Mouse (Mus musculus) hindbrain, embryonic 16.5 days (tissue): Measurements from ENCODE around the gene Rtl8c. TPM values are rescaled to one million over a fixed set of nuclear protein-coding genes. Genes with fewer than 3 reads are reported as not detected.
"Not testable (repeated sequence)": the region's sequence is repeated elsewhere in the genome, so short reads cannot be mapped to it uniquely, and the experiment has no call there.

Experiments
- ATAC-seq: fragments of 200-750 bp; cut with Nextera tagmentation; 2 replicates; pipeline ENCODE4 v1.8.0; 2017; ENCODE audit warnings: moderate TSS enrichment, moderate library complexity
- H3K27ac ChIP-seq: fragments of 300-500 bp; sonication (generic); 2 replicates; pipeline ENCODE4 v1.5.1; 2014; ENCODE audit warnings: low read depth, mild to moderate bottlenecking, control low read depth, low read length, moderate library complexity
- H3K27me3 ChIP-seq: fragments of 300-500 bp; sonication (generic); replicated peaks from 2 replicates; pipeline ENCODE4 v1.6.1; 2014; ENCODE audit warnings: low read length; ENCODE audit not compliant: control insufficient read depth, insufficient read depth
- H3K36me3 ChIP-seq: fragments of 300-500 bp; sonication (generic); 2 replicates; pipeline ENCODE4 v1.6.1; 2014; ENCODE audit warnings: mild to moderate bottlenecking, low read length, moderate library complexity, mixed read lengths; ENCODE audit not compliant: control insufficient read depth, insufficient read depth
- H3K4me1 ChIP-seq: fragments of 300-500 bp; sonication (generic); 2 replicates; pipeline ENCODE4 v1.6.1; 2014; ENCODE audit warnings: low read depth, low read length; ENCODE audit not compliant: control insufficient read depth, insufficient read depth
- H3K4me2 ChIP-seq: fragments of 300-500 bp; sonication (generic); 2 replicates; pipeline ENCODE4 v1.6.1; 2014; ENCODE audit warnings: mild to moderate bottlenecking, low read length, control low read depth, moderate library complexity
- H3K4me3 ChIP-seq: fragments of 300-500 bp; sonication (generic); 2 replicates; pipeline ENCODE4 v1.5.1; 2014; ENCODE audit warnings: mild to moderate bottlenecking, low read length, control low read depth, moderate library complexity
- H3K9ac ChIP-seq: fragments of 300-500 bp; sonication (generic); 2 replicates; pipeline ENCODE4 v1.6.1; 2014; ENCODE audit warnings: low read depth, mild to moderate bottlenecking, control low read depth, low read length, moderate library complexity
- H3K9me3 ChIP-seq: fragments of 300-500 bp; sonication (generic); 2 replicates; pipeline ENCODE4 v1.6.1; 2014; ENCODE audit warnings: mild to moderate bottlenecking, low read length, moderate library complexity; ENCODE audit not compliant: control insufficient read depth
- WGBS: fragments of 180-500 bp; shearing (Covaris S2); extraction: QIAGEN DNeasy Blood & Tissue Kit; methylation state at CpG from one replicate; pipeline ENCODE4 v1.1.7; 2014; 5-methylcytosine and 5-hydroxymethylcytosine counted together
- polyA plus RNA-seq: library from polyadenylated mRNA; unstranded; fragments of >200 nt; fragmentation: Nextera tagmentation; extraction: Ambion mirVana; gene quantifications from 2 replicates; pipeline ENCODE4 v1.2.1, GENCODE M21; 2015

The Rtl8c gene
- 213 and 235 TPM in 2 replicates for polyA plus RNA-seq

DNA sequence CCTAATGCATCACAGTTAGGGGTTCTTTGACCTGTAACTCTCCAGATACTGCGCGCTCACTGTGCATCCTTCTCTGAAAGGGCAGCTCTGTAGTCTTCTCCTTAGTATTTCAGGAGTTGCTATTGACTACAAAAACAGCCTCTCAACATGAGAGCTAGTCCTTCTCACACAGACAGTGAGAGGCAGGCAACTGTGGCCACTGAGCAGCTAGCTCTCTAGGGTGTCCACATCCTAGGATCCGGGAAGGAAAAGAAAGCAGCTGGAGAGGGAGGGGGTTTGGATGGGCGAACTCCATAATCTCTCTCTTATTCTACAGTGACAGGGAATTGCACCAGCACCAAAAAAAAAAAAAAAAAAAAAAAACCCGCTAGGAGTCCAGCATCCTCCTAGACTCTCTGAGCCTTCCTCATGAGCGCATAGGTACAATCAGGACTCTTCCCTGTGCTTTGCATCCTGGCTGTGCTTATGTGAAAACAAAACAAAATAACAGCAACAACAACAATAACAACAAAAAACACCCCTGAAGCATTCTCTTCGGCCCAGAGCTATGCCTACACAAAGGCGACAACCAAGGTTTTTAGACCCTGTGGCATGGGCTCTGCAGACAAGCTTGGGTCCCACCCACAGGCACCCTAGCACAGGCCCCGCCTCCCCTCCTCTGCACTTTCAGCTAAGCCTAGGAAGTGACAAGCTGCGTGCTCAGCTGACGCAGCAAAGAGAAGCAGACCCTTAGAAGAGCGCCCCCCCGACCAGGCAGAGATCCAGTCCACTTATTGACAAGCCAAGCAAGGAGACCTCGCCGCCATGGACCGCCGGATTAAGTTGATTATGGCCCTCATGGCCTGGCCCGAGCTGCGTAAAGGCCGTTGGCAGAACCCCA, at the start of gene Rtl8c:
TSS of gene Rtl8c (plus strand) at position 791 of the 880 bp plus-strand sequence.
- peak within 1 kb of the TSS; percentile 76 for H3K27ac ChIP-seq
- H3K27me3 ChIP-seq: no peaks in the 10 kb centered on the region
- no peaks in the 10 kb centered on the region for H3K4me1 ChIP-seq
- H3K4me2 ChIP-seq: peak within 1 kb of the TSS; percentile 53
- peak within 1 kb of the TSS; percentile 76 for H3K9ac ChIP-seq
- H3K9me3 ChIP-seq: no peaks in the 10 kb centered on the region
- ATAC-seq: peak; percentile 98
- peak within 1 kb of the TSS; percentile 48 for H3K4me3 ChIP-seq
- WGBS: 18% methylated on average over 20 of the region's 20 CpGs
- no peaks in the 10 kb centered on the region for H3K36me3 ChIP-seq

DNA sequence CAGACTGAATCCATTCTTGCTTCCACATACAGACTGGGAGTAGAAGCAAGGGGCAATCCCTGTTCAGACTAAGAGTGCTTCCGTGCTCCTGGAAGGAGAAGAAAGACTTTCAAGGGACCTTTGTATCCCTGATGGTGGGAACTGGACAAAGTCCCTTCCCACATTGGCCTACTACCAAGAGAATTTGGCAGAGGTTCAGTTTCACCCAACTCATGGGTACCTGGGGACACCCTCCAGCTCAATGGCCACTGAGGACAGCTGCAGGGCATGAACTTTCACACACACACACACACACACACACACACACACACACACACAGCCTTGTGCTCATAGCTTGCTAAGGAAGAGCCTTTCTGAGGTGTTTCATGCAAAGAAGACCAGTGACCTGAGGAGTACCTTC, 28.5 kb upstream of the Rtl8c start:
- Histone ChIP-seq H3K27ac (no peak overlapping the region), H3K27me3 (no peaks in the 10 kb centered on the region), H3K36me3 (no peaks in the 10 kb centered on the region), H3K9me3 (no peaks in the 10 kb centered on the region), H3K4me3 (no peak overlapping the region), H3K9ac (no peak overlapping the region), H3K4me1 (no peaks in the 10 kb centered on the region), H3K4me2 (no peak overlapping the region)
- ATAC-seq: no peak
- 40% methylated on average over 1 of the region's 1 CpGs for WGBS

DNA sequence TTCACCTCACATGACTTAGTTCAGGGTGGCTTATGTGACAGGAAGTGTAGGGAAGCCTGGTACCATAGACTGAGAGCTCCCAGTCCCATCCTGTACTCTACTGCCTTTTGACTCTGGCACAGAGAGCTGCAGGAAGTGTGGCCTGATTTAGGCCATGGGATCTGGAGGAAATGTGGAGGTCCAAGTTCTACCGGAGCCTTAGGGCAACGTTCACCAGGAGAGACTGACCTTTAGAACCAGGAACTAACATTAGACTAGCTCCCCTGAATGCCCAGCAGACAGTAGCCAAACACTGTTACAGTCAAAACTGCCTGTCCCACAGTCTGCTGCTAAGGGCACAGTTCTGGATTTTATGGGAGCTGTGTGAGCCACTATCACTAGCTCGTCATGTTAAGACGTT, 26.4 kb upstream of the Rtl8c start:
- not testable (repeated sequence) for ATAC-seq
- 90% methylated on average over 2 of the region's 4 CpGs for WGBS

DNA sequence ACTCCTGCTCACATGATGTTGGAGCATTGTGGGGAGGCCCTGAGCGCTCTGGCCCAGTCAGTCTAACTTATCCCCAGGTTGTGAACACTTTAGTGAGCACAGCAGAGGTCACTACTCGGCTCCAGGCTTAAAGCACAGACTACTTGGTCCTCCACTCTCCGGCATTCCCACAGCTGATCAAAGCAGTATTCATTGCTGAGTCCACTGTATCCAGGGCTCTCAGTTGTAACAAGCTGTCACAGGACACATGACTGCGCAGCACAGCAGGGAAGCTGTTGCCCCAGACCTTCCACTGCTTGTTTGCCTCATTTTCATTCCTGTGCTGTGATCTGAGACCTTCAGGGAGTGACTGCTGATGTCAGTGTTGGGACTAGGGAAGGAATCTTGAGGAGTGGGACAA, 24.4 kb upstream of the Rtl8c start:
- 37% methylated on average over 2 of the region's 4 CpGs for WGBS
- H3K4me3 ChIP-seq, H3K4me2 ChIP-seq, H3K9me3 ChIP-seq, H3K4me1 ChIP-seq, H3K27ac ChIP-seq, H3K9ac ChIP-seq, H3K27me3 ChIP-seq, H3K36me3 ChIP-seq: not testable (repeated sequence)
- 0 out of 2 replicates have a peak, but pooled peaks have one; percentile 27 for ATAC-seq

More for the DNA sequence above, 26.4 kb upstream of the Rtl8c start:
- H3K4me3 ChIP-seq, H3K4me1 ChIP-seq, H3K36me3 ChIP-seq, H3K9ac ChIP-seq, H3K9me3 ChIP-seq, H3K27ac ChIP-seq, H3K4me2 ChIP-seq, H3K27me3 ChIP-seq: not testable (repeated sequence)

DNA sequence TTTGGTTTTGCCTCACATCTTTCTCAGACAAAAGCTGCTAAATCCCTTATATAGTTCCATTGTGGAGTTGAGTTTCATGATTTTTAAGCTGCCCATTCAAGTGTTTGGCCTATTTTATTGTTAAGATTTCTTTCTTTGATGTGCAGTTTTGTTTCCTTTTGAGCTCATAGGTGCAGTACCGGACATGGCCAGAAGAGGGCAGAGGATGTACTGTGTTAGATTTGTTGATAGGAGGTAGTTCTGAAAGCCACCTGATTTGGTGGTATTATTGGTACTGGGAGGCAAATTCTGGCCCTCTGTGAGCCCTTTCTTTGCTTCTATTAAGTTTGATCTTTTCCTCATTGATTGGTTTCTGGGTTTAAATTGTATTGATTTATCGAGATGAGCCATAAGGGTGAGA, 7.8 kb upstream of the Rtl8c start:
- not testable (repeated sequence) for H3K4me2 ChIP-seq, H3K36me3 ChIP-seq, H3K27ac ChIP-seq, H3K4me3 ChIP-seq, H3K9ac ChIP-seq, ATAC-seq, H3K9me3 ChIP-seq, H3K27me3 ChIP-seq, H3K4me1 ChIP-seq
- 17% methylated on average over 1 of the region's 2 CpGs for WGBS

DNA sequence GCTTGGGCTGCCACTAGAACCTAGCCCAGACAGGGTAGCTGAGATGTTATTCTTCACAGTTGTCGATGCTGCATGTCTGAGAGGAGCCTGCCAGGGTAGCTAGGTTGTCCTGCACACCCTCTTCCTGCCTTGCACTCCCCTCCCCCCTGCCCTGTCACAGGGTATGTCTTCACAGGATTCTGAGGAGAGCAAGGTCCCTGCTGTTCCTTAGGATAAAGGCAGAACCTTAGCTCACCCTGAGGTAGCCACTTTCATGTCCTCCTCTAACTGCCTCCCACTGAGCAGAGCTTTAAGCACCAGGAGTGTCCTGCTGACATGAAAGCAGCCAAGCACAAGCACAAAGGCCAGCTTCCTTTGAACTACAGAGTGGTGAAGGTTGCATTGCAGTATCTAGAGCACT, 1.7 kb upstream of the Rtl8c start:
- WGBS: 20% methylated on average over 1 of the region's 1 CpGs
- ATAC-seq, H3K4me1 ChIP-seq, H3K4me2 ChIP-seq, H3K36me3 ChIP-seq, H3K9me3 ChIP-seq, H3K4me3 ChIP-seq, H3K27ac ChIP-seq, H3K27me3 ChIP-seq, H3K9ac ChIP-seq: not testable (repeated sequence)

DNA sequence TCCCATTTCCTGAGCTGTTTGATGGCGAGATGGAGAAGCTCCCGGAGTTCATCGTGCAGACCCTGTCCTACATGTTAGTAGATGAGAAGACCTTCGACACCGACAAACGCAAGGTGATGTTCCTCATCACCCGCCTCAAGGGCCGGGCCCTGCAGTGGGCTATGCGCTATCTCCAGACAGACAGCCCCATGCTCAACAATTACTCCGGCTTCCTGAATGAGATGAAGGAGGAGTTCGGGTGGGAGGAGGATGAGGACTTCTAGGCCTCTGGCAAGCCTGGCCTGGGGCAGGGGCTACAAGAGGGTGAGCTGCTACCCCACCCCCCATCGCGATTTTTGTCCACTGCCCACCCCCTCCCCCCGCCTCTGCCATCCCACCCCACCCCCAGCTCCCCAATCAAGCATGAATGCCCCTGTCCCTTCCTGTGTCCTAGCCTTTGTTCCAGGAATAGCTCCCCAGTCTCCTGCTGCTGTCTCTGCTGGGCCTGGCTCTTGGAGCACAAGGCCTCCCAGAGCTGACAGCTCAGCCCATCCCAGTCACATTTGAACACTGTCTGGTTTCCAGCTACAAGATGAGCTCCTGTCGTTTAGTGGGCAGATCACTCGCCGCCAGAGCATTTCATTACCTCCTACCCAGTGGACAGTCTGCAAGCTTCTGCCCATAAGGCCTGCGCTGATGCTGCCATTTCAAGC, 436 bp downstream of the Rtl8c start:
- Histone ChIP-seq H3K4me1 (no peaks in the 10 kb centered on the region), H3K27ac (peak overlapping the region; percentile 76), H3K27me3 (no peaks in the 10 kb centered on the region), H3K36me3 (no peaks in the 10 kb centered on the region), H3K4me3 (peak overlapping the region; percentile 48), H3K4me2 (peak overlapping the region; percentile 53), H3K9ac (peak overlapping the region; percentile 76), H3K9me3 (no peaks in the 10 kb centered on the region)
- 19% methylated on average over 18 of the region's 18 CpGs for WGBS
- peak; percentile 30 for ATAC-seq

DNA sequence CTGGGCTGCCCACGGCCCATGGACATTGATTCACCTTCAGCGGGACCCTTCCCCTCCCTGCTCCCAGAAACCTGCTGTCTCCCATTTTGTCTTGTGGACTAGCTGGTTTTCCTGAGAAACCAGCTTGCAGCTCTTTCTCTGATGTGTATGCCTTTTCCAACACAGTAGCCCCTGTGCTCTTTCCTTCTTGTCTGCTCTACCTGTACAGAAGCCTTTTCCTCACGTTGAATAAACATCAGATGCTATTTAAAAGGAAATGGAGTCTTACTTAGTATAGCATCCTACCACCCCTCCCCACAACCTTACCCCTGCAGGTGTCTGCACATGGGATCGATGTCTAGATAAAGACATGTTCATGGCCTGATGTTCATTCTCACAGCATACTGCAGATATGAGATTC, 1.0 kb downstream of the Rtl8c start, which contains the start of gene Gm14597:
TSS of gene Gm14597 (minus strand) at position 101 of the 400 bp plus-strand sequence.
- 50% methylated on average over 2 of the region's 4 CpGs for WGBS
- Histone ChIP-seq H3K4me2 (peak within 1 kb of the TSS; percentile 53), H3K27ac (peak within 1 kb of the TSS; percentile 76), H3K4me3 (peak within 1 kb of the TSS; percentile 48), H3K9ac (peak within 1 kb of the TSS; percentile 76)
- not testable (repeated sequence) for H3K9me3 ChIP-seq, H3K4me1 ChIP-seq, ATAC-seq, H3K36me3 ChIP-seq, H3K27me3 ChIP-seq

DNA sequence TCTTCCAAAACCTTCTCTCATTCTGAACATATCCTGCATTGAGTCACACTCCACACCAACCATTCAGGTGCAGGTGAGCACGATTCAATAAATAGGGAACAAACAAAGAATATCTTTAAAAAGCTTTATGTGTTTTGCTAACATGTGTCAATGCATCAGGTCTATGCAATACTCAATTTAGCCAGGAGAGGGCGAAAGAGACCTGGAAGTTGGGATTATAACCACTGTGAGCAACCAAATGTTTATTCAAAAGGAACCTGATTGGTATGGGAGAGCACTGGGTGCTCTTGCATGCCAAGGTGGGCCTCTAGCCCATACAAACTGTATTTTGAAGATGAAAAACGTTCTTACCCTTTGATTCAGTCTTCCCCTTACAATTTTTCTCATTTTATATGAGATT, 2.7 kb downstream of the Rtl8c start:
- Histone ChIP-seq H3K9ac (no peak overlapping the region), H3K4me3 (no peak overlapping the region), H3K9me3 (no peaks in the 10 kb centered on the region), H3K27me3 (no peaks in the 10 kb centered on the region), H3K4me1 (no peaks in the 10 kb centered on the region), H3K27ac (no peak overlapping the region), H3K36me3 (no peaks in the 10 kb centered on the region), H3K4me2 (no peak overlapping the region)
- no peak for ATAC-seq
- 3% methylated on average over 3 of the region's 3 CpGs for WGBS
